Mouse (Mus musculus): ENCODE results near the gene Cdk17.

DNA sequence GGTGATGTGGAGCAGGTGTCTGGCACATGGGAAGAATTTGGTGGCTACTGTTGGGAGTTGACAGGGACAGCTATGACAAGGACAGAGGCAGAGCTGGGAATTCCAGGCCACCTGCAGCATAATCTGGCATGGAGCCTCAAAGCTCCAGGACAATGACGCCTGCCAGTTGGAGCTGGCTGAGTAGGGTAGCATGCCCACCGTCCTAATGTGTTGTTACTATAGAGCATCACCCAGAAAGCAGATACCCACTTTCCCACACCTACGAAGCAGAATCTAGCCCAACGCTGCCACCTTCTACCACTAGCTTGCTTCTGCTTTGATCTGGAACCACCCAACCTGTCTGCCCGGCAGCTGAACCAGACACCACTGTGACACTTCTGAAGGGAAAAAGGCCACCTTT is 103.3 kb downstream of the Cdk17 start:
- no peak for TF ChIP-seq CTCF (IDR thresholded peaks at IDR 0.05; ENCODE audit: insufficient read depth, low read length)
- TF ChIP-seq POLR2A (IDR thresholded peaks at IDR 0.05; ENCODE audit: borderline replicate concordance, extremely low read depth, low read depth, low read length), result no peak

All from lung, adult 2 months (tissue).